Mouse (Mus musculus): Measurements from ENCODE around the gene Pla2g2f.

DNA sequence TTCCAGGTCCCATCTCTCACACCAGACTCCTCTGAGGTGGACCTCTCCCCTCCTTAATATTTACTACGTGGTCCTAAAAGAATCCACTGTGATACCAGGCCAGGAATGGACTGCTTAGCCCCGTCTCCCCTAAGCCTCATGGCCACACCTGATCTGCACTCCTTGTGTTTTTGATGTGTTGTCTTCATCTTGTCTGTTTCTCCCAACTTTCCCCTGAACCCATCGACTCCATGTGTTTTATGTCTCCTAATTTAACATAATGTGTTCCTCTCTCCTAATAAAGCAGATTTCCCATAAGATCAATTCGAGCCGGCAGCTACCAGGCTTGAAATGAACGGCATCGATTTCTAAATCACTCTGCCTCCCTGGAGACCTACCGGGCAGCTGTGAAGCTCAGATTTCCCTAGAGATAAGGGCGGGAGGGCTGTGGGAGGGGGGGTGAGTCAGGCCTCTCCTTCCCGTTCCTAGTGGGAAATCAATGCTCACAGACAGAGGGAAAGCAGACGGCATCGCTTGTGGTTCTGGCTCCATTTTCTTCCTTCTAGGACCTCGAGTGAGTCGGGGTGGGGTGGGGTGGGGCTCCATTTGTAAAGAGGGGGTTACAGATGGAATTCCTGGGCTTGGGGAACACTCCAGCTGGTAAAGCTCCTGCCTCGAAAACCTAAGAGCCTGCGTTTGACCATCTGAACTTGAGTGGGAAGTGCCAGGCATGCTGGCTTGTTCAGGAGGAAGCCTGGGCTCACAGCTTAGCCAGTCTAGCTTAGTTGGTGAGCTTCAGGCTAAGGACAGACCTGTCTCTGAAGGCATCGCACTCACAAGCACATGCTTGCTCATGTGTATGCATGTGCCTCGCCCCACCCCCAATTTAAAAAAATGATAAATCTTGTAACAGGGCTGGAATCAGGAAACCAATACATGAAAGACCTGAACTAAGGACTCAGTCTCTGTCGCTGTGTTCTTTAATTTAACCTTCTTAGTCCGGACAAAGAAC, 20.3 kb upstream of the Pla2g2f start:
- no peak for TF ChIP-seq CTCF (IDR thresholded peaks at IDR 0.05; ENCODE audit: low read depth, low read length)
- TF ChIP-seq GATA1 (IDR thresholded peaks at IDR 0.05; ENCODE audit: borderline replicate concordance, low read length), result no peak
- TF ChIP-seq POLR2AphosphoS5 (IDR thresholded peaks at IDR 0.05; ENCODE audit: insufficient replicate concordance, low read depth, low read length), result no peak

Measured in G1E (cell line).